Mouse (Mus musculus): Measurements from ENCODE around the gene Susd4. TPM values are rescaled to one million over a fixed set of nuclear protein-coding genes. Genes with fewer than 3 reads are reported as not detected.

The Susd4 gene
- polyA plus RNA-seq, 1 experiment from 2014 or later, result 4.6 TPM

GRCm38 (mm10) chr1:182878156-182878555 is 114.5 kb downstream of the Susd4 start:
- no peaks in the 10 kb centered on the region for H3K4me1 ChIP-seq (replicated peaks; ENCODE audit: control insufficient read depth, insufficient read depth, low read length)
- TF ChIP-seq CTCF (IDR thresholded peaks at IDR 0.05; ENCODE audit: low read depth), result no peak
- H3K4me2 ChIP-seq (replicated peaks; ENCODE audit: low read depth), result no peak overlapping the region
- H3K9me3 ChIP-seq (ENCODE audit: control insufficient read depth), result no peaks in the 10 kb centered on the region
- H3K9ac ChIP-seq (ENCODE audit: low read depth, low read length), result no peak overlapping the region
- no peak for ATAC-seq
- no peaks in the 10 kb centered on the region for H3K27me3 ChIP-seq (replicated peaks; ENCODE audit: control insufficient read depth, insufficient read depth, low read length)
- 96% methylated on average over 5 of the region's 5 CpGs for WGBS
- H3K36me3 ChIP-seq (ENCODE audit: control insufficient read depth, insufficient read depth), result no peaks in the 10 kb centered on the region
- H3K4me3 ChIP-seq (ENCODE audit: low read depth, low read length), result no peak overlapping the region
- no peak overlapping the region for H3K27ac ChIP-seq (ENCODE audit: low read depth, low read length)

DNA sequence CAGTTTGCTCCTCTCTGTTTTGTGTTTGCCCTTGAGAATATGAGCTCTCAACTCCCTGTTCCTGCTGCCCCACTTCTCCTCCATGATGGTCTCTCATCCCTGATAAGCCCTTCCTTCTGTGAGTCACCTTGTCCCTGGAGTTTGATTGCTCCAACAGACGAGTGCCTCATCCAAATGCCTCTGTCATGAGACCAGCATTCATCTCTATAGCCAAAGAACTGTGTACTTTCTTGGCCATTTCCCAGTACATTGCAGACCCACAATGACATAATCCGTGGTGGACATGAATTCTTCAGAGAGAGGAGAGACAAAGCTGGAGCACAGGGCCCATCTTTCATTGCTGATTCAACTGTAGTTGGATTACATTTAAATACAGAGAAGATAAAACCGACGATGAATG is 115.1 kb downstream of the Susd4 start:
- no peak overlapping the region for H3K27ac ChIP-seq (ENCODE audit: low read depth, low read length)
- no peak overlapping the region for H3K9ac ChIP-seq (ENCODE audit: low read depth, low read length)
- no peaks in the 10 kb centered on the region for H3K4me1 ChIP-seq (replicated peaks; ENCODE audit: control insufficient read depth, insufficient read depth, low read length)
- no peak overlapping the region for H3K4me2 ChIP-seq (replicated peaks; ENCODE audit: low read depth)
- ATAC-seq, result no peak
- no peak for TF ChIP-seq CTCF (IDR thresholded peaks at IDR 0.05; ENCODE audit: low read depth)
- no peaks in the 10 kb centered on the region for H3K9me3 ChIP-seq (ENCODE audit: control insufficient read depth)
- H3K27me3 ChIP-seq (replicated peaks; ENCODE audit: control insufficient read depth, insufficient read depth, low read length), result no peaks in the 10 kb centered on the region
- H3K36me3 ChIP-seq (ENCODE audit: control insufficient read depth, insufficient read depth), result no peaks in the 10 kb centered on the region
- WGBS, result 75% methylated on average over 4 of the region's 4 CpGs
- H3K4me3 ChIP-seq (ENCODE audit: low read depth, low read length), result no peak overlapping the region

DNA sequence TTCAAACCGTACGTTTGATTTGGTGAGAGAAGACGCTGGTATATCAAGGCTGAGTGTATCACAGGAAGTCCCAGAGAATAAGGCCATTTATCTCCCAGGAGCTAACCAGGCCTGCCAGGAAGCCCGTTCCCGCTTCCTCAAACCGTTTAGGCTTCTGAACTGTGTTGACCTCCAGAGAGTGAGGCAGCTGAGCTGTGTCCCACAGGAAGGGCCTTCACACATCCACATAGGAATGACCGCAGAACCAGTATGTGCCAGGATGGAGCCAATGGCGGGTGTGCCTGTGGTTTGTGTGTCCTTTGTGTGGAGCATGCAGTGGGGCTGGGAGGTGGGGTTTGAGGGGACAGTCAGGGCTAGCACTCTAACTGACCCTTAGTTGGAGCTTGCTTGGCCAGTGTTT is 117.6 kb downstream of the Susd4 start:
- H3K27ac ChIP-seq (ENCODE audit: low read depth, low read length), result no peak overlapping the region
- no peak overlapping the region for H3K4me3 ChIP-seq (ENCODE audit: low read depth, low read length)
- H3K9me3 ChIP-seq (ENCODE audit: control insufficient read depth), result no peaks in the 10 kb centered on the region
- H3K9ac ChIP-seq (ENCODE audit: low read depth, low read length), result no peak overlapping the region
- TF ChIP-seq CTCF (IDR thresholded peaks at IDR 0.05; ENCODE audit: low read depth), result no peak
- no peaks in the 10 kb centered on the region for H3K4me1 ChIP-seq (replicated peaks; ENCODE audit: control insufficient read depth, insufficient read depth, low read length)
- H3K4me2 ChIP-seq (replicated peaks; ENCODE audit: low read depth), result no peak overlapping the region
- H3K36me3 ChIP-seq (ENCODE audit: control insufficient read depth, insufficient read depth), result no peaks in the 10 kb centered on the region
- 72% methylated on average over 8 of the region's 8 CpGs for WGBS
- no peak for ATAC-seq
- H3K27me3 ChIP-seq (replicated peaks; ENCODE audit: control insufficient read depth, insufficient read depth, low read length), result no peaks in the 10 kb centered on the region

GRCm38 (mm10) chr1:182882611-182883010 is 119.0 kb downstream of the Susd4 start:
- Histone ChIP-seq H3K9me3 (ENCODE audit: control insufficient read depth) (no peaks in the 10 kb centered on the region), H3K36me3 (ENCODE audit: control insufficient read depth, insufficient read depth) (no peaks in the 10 kb centered on the region), H3K4me1 (replicated peaks; ENCODE audit: control insufficient read depth, insufficient read depth, low read length) (no peaks in the 10 kb centered on the region), H3K4me2 (replicated peaks; ENCODE audit: low read depth) (no peak overlapping the region), H3K9ac (ENCODE audit: low read depth, low read length) (no peak overlapping the region), H3K4me3 (ENCODE audit: low read depth, low read length) (no peak overlapping the region), H3K27ac (ENCODE audit: low read depth, low read length) (no peak overlapping the region), H3K27me3 (replicated peaks; ENCODE audit: control insufficient read depth, insufficient read depth, low read length) (no peaks in the 10 kb centered on the region)
- no peak for TF ChIP-seq CTCF (IDR thresholded peaks at IDR 0.05; ENCODE audit: low read depth)
- 89% methylated on average over 2 of the region's 2 CpGs for WGBS
- no peak for ATAC-seq

DNA sequence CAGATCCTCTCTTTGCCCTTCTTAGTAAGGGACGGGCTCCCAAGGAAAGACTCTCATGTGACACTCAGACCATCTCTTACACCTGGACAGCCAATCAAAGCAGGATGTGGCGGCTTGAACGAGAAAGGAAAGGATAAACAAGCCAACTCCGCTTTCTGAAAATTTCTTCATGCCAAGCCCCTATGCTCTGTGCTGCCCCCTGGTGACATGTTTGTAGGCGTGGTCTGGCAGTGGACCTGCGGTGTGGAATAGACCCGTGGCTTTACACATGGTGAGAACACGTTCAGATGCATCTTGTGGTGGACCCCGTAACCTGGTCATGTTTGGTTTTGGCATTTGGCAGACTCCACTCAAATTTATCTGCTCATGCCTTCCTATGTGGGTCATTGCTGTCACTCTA is 132.0 kb downstream of the Susd4 start:
- WGBS, result 66% methylated on average over 9 of the region's 9 CpGs

DNA sequence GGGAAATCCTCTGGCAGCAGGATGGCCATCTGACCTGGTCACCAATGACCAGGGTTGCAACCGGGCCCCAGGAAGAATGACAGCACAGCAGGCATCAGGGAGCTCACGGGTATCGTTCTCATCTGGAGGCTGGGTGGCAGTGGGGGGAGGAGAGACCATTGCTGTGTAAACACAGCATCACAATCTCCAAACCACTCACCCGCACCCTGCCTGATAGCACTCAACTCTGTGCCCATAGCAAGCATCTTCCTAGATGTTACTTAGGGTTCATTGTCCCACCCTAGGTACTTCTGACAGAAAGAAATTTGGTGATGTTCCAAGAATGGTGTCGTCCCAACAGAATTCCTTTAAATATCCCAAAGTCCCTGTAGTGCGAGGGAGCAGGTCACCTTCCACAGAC is 133.4 kb downstream of the Susd4 start:
- Histone ChIP-seq H3K9ac (ENCODE audit: low read depth, low read length) (no peak overlapping the region), H3K36me3 (ENCODE audit: control insufficient read depth, insufficient read depth) (no peaks in the 10 kb centered on the region), H3K27ac (ENCODE audit: low read depth, low read length) (no peak overlapping the region), H3K4me2 (replicated peaks; ENCODE audit: low read depth) (no peak overlapping the region), H3K9me3 (ENCODE audit: control insufficient read depth) (no peaks in the 10 kb centered on the region), H3K4me3 (ENCODE audit: low read depth, low read length) (no peak overlapping the region), H3K27me3 (replicated peaks; ENCODE audit: control insufficient read depth, insufficient read depth, low read length) (no peaks in the 10 kb centered on the region), H3K4me1 (replicated peaks; ENCODE audit: control insufficient read depth, insufficient read depth, low read length) (no peaks in the 10 kb centered on the region)
- WGBS, result 64% methylated on average over 6 of the region's 6 CpGs
- ATAC-seq, result no peak
- no peak for TF ChIP-seq CTCF (IDR thresholded peaks at IDR 0.05; ENCODE audit: low read depth)

More for the DNA sequence above, 132.0 kb downstream of the Susd4 start:
- Histone ChIP-seq H3K4me1 (replicated peaks; ENCODE audit: control insufficient read depth, insufficient read depth, low read length) (no peaks in the 10 kb centered on the region), H3K4me3 (ENCODE audit: low read depth, low read length) (no peak overlapping the region), H3K9ac (ENCODE audit: low read depth, low read length) (no peak overlapping the region), H3K4me2 (replicated peaks; ENCODE audit: low read depth) (no peak overlapping the region), H3K27me3 (replicated peaks; ENCODE audit: control insufficient read depth, insufficient read depth, low read length) (no peaks in the 10 kb centered on the region), H3K36me3 (ENCODE audit: control insufficient read depth, insufficient read depth) (no peaks in the 10 kb centered on the region), H3K27ac (ENCODE audit: low read depth, low read length) (no peak overlapping the region), H3K9me3 (ENCODE audit: control insufficient read depth) (no peaks in the 10 kb centered on the region)
- peak; percentile 84 for TF ChIP-seq CTCF (IDR thresholded peaks at IDR 0.05; ENCODE audit: low read depth)
- no peak for ATAC-seq

- 84% methylated on average over 12 of the region's 12 CpGs for WGBS
- Histone ChIP-seq H3K9ac (ENCODE audit: low read depth, low read length) (no peak overlapping the region), H3K4me1 (replicated peaks; ENCODE audit: control insufficient read depth, insufficient read depth, low read length) (no peaks in the 10 kb centered on the region), H3K4me2 (replicated peaks; ENCODE audit: low read depth) (no peak overlapping the region), H3K4me3 (ENCODE audit: low read depth, low read length) (no peak overlapping the region), H3K27me3 (replicated peaks; ENCODE audit: control insufficient read depth, insufficient read depth, low read length) (no peaks in the 10 kb centered on the region), H3K27ac (ENCODE audit: low read depth, low read length) (no peak overlapping the region), H3K9me3 (ENCODE audit: control insufficient read depth) (no peaks in the 10 kb centered on the region), H3K36me3 (ENCODE audit: control insufficient read depth, insufficient read depth) (no peaks in the 10 kb centered on the region)
- no peak for ATAC-seq
- TF ChIP-seq CTCF (IDR thresholded peaks at IDR 0.05; ENCODE audit: low read depth), result no peak
Measured at GRCm38 (mm10) chr1:182897506-182898138, 134.0 kb downstream of the Susd4 start.

Data from intestine, postnatal 0 days (tissue).